Mouse (Mus musculus) spleen, postnatal 10 days (tissue): ENCODE measurements around the gene Dsp.
A peak's percentile ranks its signal among the peaks of the same experiment; 100 is the strongest.

Experiments
- DNase-seq, 2 experiments: peaks; one replicate each; pipeline ENCODE4 v3.0.0; 2021 to 2022; ENCODE audit warnings: low spot score in 2 of 2

Gene Dsp

DNA sequence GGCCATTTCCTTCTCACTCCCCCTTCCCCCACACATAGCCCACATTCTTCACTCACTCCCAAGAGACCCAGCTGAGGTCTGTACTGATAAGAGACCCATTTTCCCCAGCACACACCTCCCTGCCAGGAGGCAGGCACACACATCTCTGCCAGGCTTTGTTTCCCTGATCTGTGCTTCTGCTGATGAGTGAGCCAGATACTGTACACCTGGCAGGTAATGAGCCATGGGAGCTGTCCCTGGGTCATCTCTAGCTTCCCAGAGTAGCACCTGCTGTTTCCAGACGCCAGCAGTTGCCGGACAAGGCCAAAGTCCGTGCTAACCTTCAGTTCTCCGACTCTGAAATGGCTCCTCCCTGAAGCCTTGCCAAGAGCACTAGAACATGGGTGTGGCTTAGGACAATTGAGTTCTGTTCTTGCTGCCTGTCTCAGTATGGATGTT is 19.6 kb downstream of the Dsp start:
- DNase-seq: no peak

GRCm38 (mm10) chr13:38193406-38193805 is 42.3 kb downstream of the Dsp start:
- DNase-seq: no peak

DNA sequence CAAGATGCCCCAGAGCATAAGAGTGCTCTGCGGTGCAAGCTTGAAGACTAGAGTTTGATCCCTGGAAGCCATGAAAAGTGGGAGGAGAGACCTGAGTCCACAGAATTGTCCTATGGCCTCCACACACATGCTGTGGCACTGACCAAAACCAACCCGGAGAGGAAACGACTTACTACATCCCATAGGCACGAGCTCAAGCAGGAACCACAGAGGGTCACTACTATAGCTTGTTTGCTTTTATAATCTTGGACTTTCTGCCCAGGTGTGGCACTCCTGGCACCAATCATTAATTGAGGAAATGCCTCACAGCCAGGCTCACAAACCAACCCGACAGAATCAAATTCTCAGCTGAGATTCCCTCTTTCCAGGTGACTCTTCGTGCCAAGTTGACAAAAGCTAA is 50.3 kb downstream of the Dsp start:
- no peak for DNase-seq

DNA sequence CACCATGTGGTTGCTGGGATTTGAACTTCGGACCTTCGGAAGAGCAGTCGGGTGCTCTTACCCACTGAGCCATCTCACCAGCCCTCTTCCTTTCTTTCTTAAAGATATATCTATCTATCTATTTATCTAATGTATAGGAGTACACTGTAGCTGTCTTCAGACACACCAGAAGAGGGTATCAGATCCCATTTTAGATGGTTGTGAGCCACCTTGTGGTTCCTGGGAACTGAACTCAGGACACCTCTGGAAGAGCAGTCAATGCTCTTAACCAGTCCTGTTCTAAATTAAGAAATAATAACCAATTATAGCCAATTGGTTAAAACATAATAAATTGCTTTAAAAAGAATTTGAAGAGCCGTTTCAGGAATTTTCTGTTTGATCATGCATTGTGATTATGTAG is 53.1 kb downstream of the Dsp start:
- no peak for DNase-seq

GRCm38 (mm10) chr13:38204702-38205482 is 53.8 kb downstream of the Dsp start, which contains the start of gene Snrnp48:
TSS of gene Snrnp48 (plus strand) at chr13:38204938.
- DNase-seq: peak; percentile 74 to 92

- no peak for DNase-seq
These were observed 60.0 kb downstream of the Dsp start for GRCm38 (mm10) chr13:38211122-38211521.

- DNase-seq: no peak
These were observed 67.6 kb downstream of the Dsp start for GRCm38 (mm10) chr13:38218686-38219085.

DNA sequence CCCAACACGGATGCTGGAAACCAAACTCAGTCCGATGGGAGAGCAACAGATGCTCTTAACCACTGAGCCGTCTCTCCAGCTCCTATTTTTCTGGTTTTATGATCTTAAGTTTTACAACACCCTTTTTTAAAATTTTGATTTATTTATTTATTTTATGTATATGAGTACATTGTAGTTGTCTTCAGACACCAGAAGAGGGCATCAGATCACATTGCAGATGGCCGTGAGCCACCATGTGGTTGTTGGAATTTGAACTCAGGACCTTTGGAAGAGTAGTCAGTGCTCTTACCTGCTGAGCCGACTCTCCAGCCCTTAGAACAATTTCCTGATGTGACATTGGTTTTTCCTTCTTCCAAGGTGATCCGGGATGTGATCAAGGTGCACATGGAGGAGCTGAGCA is 69.2 kb downstream of the Dsp start:
- no peak for DNase-seq

GRCm38 (mm10) chr13:38230177-38230821 is 79.2 kb downstream of the Dsp start:
- DNase-seq: no peak

- DNase-seq: no peak
These were observed 81.3 kb downstream of the Dsp start for GRCm38 (mm10) chr13:38232411-38232810.

- DNase-seq: no peak
These were observed 81.9 kb downstream of the Dsp start for GRCm38 (mm10) chr13:38232856-38233625.

DNA sequence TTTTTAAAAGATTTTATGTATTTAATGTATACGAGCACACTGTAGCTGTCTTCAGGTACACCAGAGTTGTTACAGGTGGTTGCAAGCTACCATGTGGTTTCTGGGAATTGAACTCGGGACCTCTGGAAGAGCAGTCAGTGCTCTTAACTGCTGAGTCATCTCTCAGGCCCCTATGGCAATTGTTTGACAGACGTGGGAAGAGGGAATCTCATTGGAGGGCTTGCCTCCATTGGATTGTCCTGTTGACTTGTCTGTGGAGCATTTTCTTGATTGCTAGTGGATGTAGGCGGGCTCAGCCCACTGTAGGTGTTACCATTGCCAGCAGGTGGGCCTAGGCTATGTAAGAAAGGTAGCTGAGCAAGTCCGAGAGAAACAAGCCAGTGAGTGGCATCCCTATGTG is 83.6 kb downstream of the Dsp start:
- no peak for DNase-seq

- peak in 1 of 2 experiments; percentile 19 for DNase-seq
These were observed 84.3 kb downstream of the Dsp start for GRCm38 (mm10) chr13:38235370-38235769.

DNA sequence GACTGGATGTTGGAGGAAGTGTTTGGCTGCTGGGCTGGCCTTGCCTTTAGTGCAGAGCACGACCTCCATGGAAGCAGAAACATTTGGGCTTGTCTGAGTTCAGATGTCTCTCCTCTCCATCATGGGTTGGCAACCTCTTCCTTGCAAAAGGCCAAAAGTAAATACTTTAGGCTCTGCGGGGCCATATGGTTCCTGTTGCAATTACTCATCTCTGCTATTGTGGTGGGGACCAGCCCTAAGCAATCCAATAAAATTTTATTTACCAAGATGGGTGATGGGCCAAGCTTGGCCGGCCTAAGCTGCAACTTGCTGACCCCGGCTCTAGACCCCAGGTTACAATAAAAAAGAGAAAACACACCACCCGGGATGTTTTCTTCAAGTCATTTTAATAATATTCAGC is 97.1 kb downstream of the Dsp start:
- no peak for DNase-seq
